Mouse (Mus musculus) G1E (cell line): ENCODE measurements around the gene Sstr3.

ENCODE experiments used
- CTCF ChIP-seq: IDR thresholded peaks from 2 replicates; pipeline ENCODE4 v1.5.1; 2012; ENCODE audit warnings: low read depth, low read length, inconsistent platforms, mixed read lengths
- GATA1 ChIP-seq: IDR thresholded peaks from 2 replicates; pipeline ENCODE4 v1.6.1; 2012; ENCODE audit warnings: borderline replicate concordance, low read length, inconsistent platforms, mixed read lengths
- GATA2 ChIP-seq: IDR thresholded peaks from 2 replicates; pipeline ENCODE4 v1.6.1; 2012; ENCODE audit warnings: low read depth, low read length, inconsistent platforms, borderline replicate concordance
- POLR2AphosphoS5 ChIP-seq: IDR thresholded peaks from 2 replicates; pipeline ENCODE4 v1.6.1; 2012; ENCODE audit warnings: low read depth, low read length, inconsistent platforms; ENCODE audit not compliant: insufficient replicate concordance
- TAL1 ChIP-seq: conservative IDR thresholded peaks from 2 replicates; pipeline ENCODE4 v1.6.1; 2012; ENCODE audit warnings: low read depth, low read length, inconsistent platforms, mixed read lengths

DNA sequence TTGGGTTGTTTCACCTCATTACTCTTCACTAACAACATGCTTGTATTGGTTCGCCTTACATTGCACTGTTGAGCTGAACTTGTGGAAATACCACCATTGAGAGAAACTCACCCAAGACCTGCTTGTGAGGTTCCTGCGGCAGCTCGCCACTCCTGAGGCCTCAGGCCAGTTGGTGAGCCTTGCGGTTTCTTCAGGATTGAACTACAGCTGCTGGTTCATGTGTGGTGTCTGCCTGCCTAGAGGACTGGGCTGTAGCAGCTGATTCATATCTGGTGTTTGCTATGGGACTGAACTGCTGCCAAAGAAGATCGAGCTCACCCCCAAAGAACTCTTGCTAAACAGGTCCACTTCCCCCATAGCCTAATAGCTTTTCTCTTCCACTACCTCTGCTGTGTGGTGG lies 39.7 kb downstream of the Sstr3 start:
- TF ChIP-seq CTCF: no peak
- no peak for TF ChIP-seq GATA1
- TF ChIP-seq TAL1: no peak
- no peak for TF ChIP-seq POLR2AphosphoS5
- no peak for TF ChIP-seq GATA2
